Mouse (Mus musculus): Measurements from ENCODE around the gene Zfp729a.
"Not testable (repeated sequence)": the region's sequence is repeated elsewhere in the genome, so short reads cannot be mapped to it uniquely, and the experiment has no call there.

Zfp729a gene

GRCm38 (mm10) chr13:67637294-67638007, at the start of gene Zfp729a, which contains the start of gene Gm49345:
Gene Zfp729a, minus strand, starts transcription at chr13:67637791.
Gene Gm49345, minus strand, starts transcription at chr13:67637769.
- DNase-seq (ENCODE audit: low read depth in 2 of 2, low spot score in 2 of 2) = peak; percentile 69 to 80

GRCm38 (mm10) chr13:67686971-67687370, 49.4 kb upstream of the Zfp729a start, which contains the start of gene Zfp738:
Gene Zfp738, minus strand, starts transcription at chr13:67687071.
- no peak for DNase-seq (ENCODE audit: low read depth in 2 of 2, low spot score in 2 of 2)

GRCm38 (mm10) chr13:67683841-67684240, 46.2 kb upstream of the Zfp729a start:
- DNase-seq (ENCODE audit: low read depth in 2 of 2, low spot score in 2 of 2) = not testable (repeated sequence)

GRCm38 (mm10) chr13:67682959-67683735, 45.6 kb upstream of the Zfp729a start:
- peak; percentile 68 to 79 for DNase-seq (ENCODE audit: low read depth in 2 of 2, low spot score in 2 of 2)

- no peak for DNase-seq (ENCODE audit: low read depth in 2 of 2, low spot score in 2 of 2)
Measured at GRCm38 (mm10) chr13:67674902-67675301, 37.3 kb upstream of the Zfp729a start.

- no peak for DNase-seq (ENCODE audit: low read depth in 2 of 2, low spot score in 2 of 2)
Measured at GRCm38 (mm10) chr13:67652496-67652895, 14.9 kb upstream of the Zfp729a start.

DNA sequence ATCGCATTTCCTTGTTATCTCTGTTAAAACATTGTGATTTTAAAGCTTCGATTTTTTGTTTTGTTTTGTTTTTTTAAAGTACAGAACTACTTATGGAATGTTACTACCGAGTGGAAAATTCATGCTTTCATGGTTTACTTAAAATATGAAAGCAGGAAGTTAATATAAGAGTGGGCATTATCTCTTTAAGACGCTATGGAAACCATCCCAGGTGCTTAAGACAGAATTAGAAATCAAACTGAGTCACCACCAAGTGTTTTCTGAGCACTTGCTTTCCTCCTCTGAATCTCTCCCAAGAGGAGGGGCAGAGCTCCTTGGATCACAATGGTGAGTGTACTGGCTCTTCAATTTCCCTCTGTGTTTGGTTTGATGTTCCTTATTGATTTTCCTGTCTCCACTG, 27.5 kb downstream of the Zfp729a start:
- DNase-seq (ENCODE audit: low read depth in 2 of 2, low spot score in 2 of 2) = no peak

- DNase-seq (ENCODE audit: low read depth in 2 of 2, low spot score in 2 of 2) = peak; percentile 79 to 88
Measured at GRCm38 (mm10) chr13:67609066-67609876, 28.3 kb downstream of the Zfp729a start, which contains the start of gene Zfp729b. Gene Zfp729b, minus strand, starts transcription at chr13:67609707.

GRCm38 (mm10) chr13:67572591-67573189, 64.9 kb downstream of the Zfp729a start:
- DNase-seq (ENCODE audit: low read depth in 2 of 2, low spot score in 2 of 2) = no peak

All from CD8-positive naive resting alpha-beta T cell, adult 2 months (primary cell).